Mouse (Mus musculus) megakaryocyte, embryonic 14.5 days (primary cell): ENCODE results near the gene Slc4a1.

Experiments used
- FLI1 ChIP-seq: IDR thresholded peaks from 2 replicates; pipeline ENCODE4 v1.6.1; 2012; ENCODE audit warnings: low read length, inconsistent platforms, mixed read lengths
- GATA1 ChIP-seq: IDR thresholded peaks from 3 replicates; pipeline ENCODE4 v1.6.1; 2012; ENCODE audit warnings: mixed read lengths, low read length, inconsistent platforms, borderline replicate concordance

DNA sequence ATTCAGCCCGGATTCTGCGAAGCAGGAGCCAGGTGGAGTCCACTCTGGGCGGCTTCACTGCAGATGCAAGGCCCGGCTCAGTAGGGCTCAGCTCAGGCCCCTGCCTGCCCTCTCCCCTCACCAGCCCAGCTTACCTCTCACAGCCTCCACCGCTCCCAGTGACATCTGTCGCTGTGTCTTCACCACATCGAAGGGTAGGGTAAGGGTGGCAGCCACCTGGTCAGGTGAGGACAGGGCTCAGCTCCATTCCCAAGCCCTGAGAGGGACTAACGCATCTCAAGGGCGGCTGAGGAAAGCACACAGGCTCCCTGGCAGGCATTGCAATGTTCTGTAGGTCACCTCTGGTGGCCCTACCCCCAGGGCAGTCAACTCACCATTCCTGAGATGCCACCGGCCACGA lies 37.7 kb upstream of the Slc4a1 start:
- TF ChIP-seq GATA1 (no peak), FLI1 (no peak)
